Mouse (Mus musculus): Measurements from ENCODE around the gene Phf21a.

Phf21a gene

GRCm38 (mm10) chr2:92365568-92365967, 272.7 kb downstream of the Phf21a start:
- DNase-seq, result peak in 1 of 2 experiments; percentile 12

GRCm38 (mm10) chr2:92367383-92368029, 274.6 kb downstream of the Phf21a start:
- DNase-seq, result peak; percentile 46 to 60

- no peak for DNase-seq
Observed at GRCm38 (mm10) chr2:92370375-92370774, 277.5 kb downstream of the Phf21a start.

GRCm38 (mm10) chr2:92370821-92371805, 278.2 kb downstream of the Phf21a start:
- peak; percentile 93 to 96 for DNase-seq

GRCm38 (mm10) chr2:92371971-92372690, 279.2 kb downstream of the Phf21a start:
- DNase-seq, result peak; percentile 42 to 65

GRCm38 (mm10) chr2:92372767-92373436, 280.0 kb downstream of the Phf21a start:
- peak; percentile 63 to 75 for DNase-seq

- no peak for DNase-seq
Observed at GRCm38 (mm10) chr2:92373437-92373813, 280.5 kb downstream of the Phf21a start.

- peak; percentile 49 to 69 for DNase-seq
Observed at GRCm38 (mm10) chr2:92374514-92374913, 281.6 kb downstream of the Phf21a start, which contains the start of the genes Pex16 and Large2. Gene Pex16, plus strand, starts transcription at chr2:92374676. Gene Large2, minus strand, starts transcription at chr2:92374869.

GRCm38 (mm10) chr2:92375099-92375623, 282.2 kb downstream of the Phf21a start:
- peak; percentile 94 to 97 for DNase-seq

GRCm38 (mm10) chr2:92375788-92376187, 282.9 kb downstream of the Phf21a start:
- DNase-seq, result no peak

- DNase-seq, result no peak
Observed at GRCm38 (mm10) chr2:92376300-92376699, 283.4 kb downstream of the Phf21a start.

GRCm38 (mm10) chr2:92377320-92377719, 284.4 kb downstream of the Phf21a start:
- DNase-seq, result no peak

- no peak for DNase-seq
Observed at GRCm38 (mm10) chr2:92379783-92380494, 287.0 kb downstream of the Phf21a start.

GRCm38 (mm10) chr2:92380495-92381050, 287.7 kb downstream of the Phf21a start:
- no peak for DNase-seq

- peak; percentile 45 to 60 for DNase-seq
Observed at GRCm38 (mm10) chr2:92381161-92381560, 288.2 kb downstream of the Phf21a start.

- DNase-seq, result no peak
Observed at GRCm38 (mm10) chr2:92381901-92382588, 289.1 kb downstream of the Phf21a start, which contains the start of gene 1700029I15Rik. Gene 1700029I15Rik, plus strand, starts transcription at chr2:92382538.

- DNase-seq, result no peak
Observed at GRCm38 (mm10) chr2:92382759-92383158, 289.8 kb downstream of the Phf21a start.

GRCm38 (mm10) chr2:92384101-92384500, 291.2 kb downstream of the Phf21a start:
- no peak for DNase-seq

- DNase-seq, result no peak
Observed at GRCm38 (mm10) chr2:92385113-92386051, 292.5 kb downstream of the Phf21a start.

All from kidney, postnatal 4 days (tissue).